Mouse (Mus musculus) neutrophil, adult 65 days (primary cell): ENCODE results near the gene Cenpn. TPM values are rescaled to one million over a fixed set of nuclear protein-coding genes. Genes with fewer than 3 reads are reported as not detected.

Source experiments
- total RNA-seq: library from RNA; stranded (reverse); gene quantifications from 2 replicates; pipeline ENCODE4 v1.2.4, GENCODE M21; 2023

Gene Cenpn
- total RNA-seq, result 15.8 and 18.9 TPM in 2 replicates

GRCm38 (mm10) chr8:116921337-116922059 is at the start of gene Cenpn, which contains the start of gene Cmc2:
Cenpn (plus strand) TSS chr8:116921730.
Cmc2 (minus strand) TSS chr8:116921455.

GRCm38 (mm10) chr8:116943161-116943554 is 21.6 kb downstream of the Cenpn start, which contains the start of gene Atmin:
Atmin (plus strand) TSS chr8:116943393.

GRCm38 (mm10) chr8:116978631-116979256 is 57.2 kb downstream of the Cenpn start, which contains the start of gene 1700030J22Rik:
1700030J22Rik (minus strand) TSS chr8:116978959.

Other genes with a start within 250 kb of the Cenpn start
- 8.7 and 13.4 TPM in 2 replicates for gene Cdyl2, start 188.7 kb upstream of the Cenpn start, total RNA-seq
- gene Cmc2, start 275 bp upstream of the Cenpn start, total RNA-seq, result 8.0 and 11.3 TPM in 2 replicates
- 8.0 and 8.5 TPM in 2 replicates for gene Atmin, start 21.7 kb downstream of the Cenpn start, total RNA-seq
- gene 1700030J22Rik, start 57.2 kb downstream of the Cenpn start, total RNA-seq, result 0.76 and 0.93 TPM in 2 replicates
- 4.4 and 8.8 TPM in 2 replicates for gene Gcsh, start 71.8 kb downstream of the Cenpn start, total RNA-seq
- 0.07 and 0.09 TPM in 2 replicates for gene Pkd1l2, start 160.7 kb downstream of the Cenpn start, total RNA-seq
- gene Bco1, start 174.1 kb downstream of the Cenpn start, total RNA-seq, result not detected in 2 replicates
- 3.7 and 4.5 TPM in 2 replicates for gene Gan, start 236.4 kb downstream of the Cenpn start, total RNA-seq